Mouse (Mus musculus): ENCODE measurements around the gene Car14.

The Car14 gene

GRCm38 (mm10) chr3:95856115-95856514 lies 48.4 kb downstream of the Car14 start:
- no peak for DNase-seq (ENCODE audit: low spot score in 2 of 2)

DNA sequence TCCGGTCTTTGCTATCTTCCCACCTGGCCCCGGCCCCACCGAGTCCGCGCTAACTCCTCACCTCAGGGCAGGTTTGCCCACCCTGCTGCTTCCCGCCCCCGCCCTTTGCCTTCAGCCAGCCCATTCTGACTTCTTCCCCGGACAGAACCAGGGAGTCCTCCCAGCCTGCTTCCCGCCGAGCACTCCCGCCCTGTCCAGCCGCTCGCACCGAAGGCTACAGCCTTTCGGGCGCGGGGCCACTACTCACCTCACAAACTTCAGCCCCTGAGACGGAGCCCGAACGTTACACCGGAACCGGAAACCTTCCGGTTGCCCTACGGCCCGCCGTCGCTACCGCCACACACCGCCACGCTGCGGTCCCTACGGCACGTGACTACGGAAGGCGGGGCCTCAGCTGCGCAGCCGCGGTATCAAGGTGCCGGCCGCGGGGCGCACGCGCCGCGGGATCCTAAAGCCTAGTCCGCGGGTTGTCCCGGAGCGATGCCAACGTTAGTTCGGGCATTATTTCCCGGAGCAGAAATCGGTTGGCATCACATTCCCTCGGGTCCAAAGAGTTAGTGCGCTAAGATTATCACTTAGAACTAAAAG lies 48.9 kb downstream of the Car14 start, which contains the start of gene Prpf3:
TSS of gene Prpf3 (minus strand) at position 384 of the 588 bp plus-strand sequence.
- peak; percentile 96 to 97 for DNase-seq (ENCODE audit: low spot score in 2 of 2)

- DNase-seq (ENCODE audit: low spot score in 2 of 2) = no peak
These were observed 53.2 kb downstream of the Car14 start for GRCm38 (mm10) chr3:95851317-95851716.

DNA sequence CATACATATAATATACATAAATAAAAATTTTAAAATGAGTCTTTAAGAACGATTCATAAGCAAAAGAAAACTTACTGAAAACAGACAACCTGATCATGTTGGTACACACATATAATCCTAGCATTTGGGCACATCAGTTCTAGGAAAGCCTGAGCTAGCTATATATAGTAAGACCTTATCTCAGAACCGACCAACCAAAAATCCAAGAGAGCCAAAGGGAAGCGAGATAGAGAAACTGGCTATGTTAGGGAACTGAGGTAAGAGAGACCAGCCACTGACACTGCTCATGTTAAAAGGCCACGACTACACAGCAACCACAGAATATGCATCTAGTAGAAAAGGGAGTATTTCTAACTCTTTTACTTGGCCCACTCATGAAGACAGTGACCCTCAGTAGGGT lies 53.9 kb downstream of the Car14 start:
- DNase-seq (ENCODE audit: low spot score in 2 of 2) = no peak
